Mouse (Mus musculus) ES-E14 (cell line): ENCODE measurements around the gene Ulk4.

Experiments used
- CHD2 ChIP-seq: IDR thresholded peaks from 2 replicates; pipeline ENCODE4 v1.6.1; 2014; ENCODE audit warnings: mild to moderate bottlenecking, low read depth, low read length, inconsistent platforms
- HCFC1 ChIP-seq: IDR thresholded peaks from 2 replicates; pipeline ENCODE4 v1.6.1; 2012; ENCODE audit warnings: low read length, inconsistent platforms, borderline replicate concordance; ENCODE audit not compliant: insufficient read depth
- MAFK ChIP-seq: IDR thresholded peaks from 2 replicates; pipeline ENCODE4 v1.6.1; 2014; ENCODE audit warnings: mild to moderate bottlenecking, low read depth, low read length, inconsistent platforms; ENCODE audit not compliant: insufficient read depth

DNA sequence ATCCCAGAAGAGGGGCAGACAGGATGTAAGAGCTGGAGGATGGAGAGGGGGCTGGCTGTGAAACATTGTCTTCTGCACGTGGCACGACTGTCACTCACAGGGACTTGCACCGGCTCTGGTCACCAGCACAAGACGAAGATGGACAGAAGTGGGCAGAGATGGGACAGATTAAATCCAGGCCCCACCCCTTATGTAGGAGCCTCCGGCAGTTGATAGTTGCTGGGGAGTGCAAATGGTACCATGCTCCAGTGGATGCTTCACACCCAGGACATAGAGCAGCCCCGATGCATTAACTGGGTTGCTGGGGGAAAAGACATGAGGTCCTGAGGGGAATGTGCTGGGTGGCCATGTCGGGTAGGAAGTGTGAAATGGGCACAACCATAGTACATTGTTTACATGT is 18.2 kb upstream of the Ulk4 start:
- no peak for TF ChIP-seq MAFK
- TF ChIP-seq HCFC1, result no peak
- no peak for TF ChIP-seq CHD2
